Mouse (Mus musculus) E14TG2a.4 (cell line): ENCODE data around the gene Tiam1.

Experiments used
- CTCF ChIP-seq: conservative IDR thresholded peaks from 2 replicates; pipeline ENCODE4 v1.5.1; 2014; ENCODE audit warnings: low read length
- NANOG ChIP-seq: IDR thresholded peaks from 2 replicates; pipeline ENCODE4 v1.6.1; 2014; ENCODE audit warnings: borderline replicate concordance, low read length, mixed read lengths
- POU5F1 ChIP-seq: IDR thresholded peaks from 2 replicates; pipeline ENCODE4 v1.6.1; 2014; ENCODE audit warnings: low read length, borderline replicate concordance

- no peak for TF ChIP-seq CTCF
- no peak for TF ChIP-seq NANOG
- TF ChIP-seq POU5F1, result no peak
Measured at GRCm38 (mm10) chr16:90134351-90134750, 9.2 kb downstream of the Tiam1 start.
